Mouse (Mus musculus): ENCODE results near the gene Siglech. TPM values are rescaled to one million over a fixed set of nuclear protein-coding genes. Genes with fewer than 3 reads are reported as not detected.

Siglech gene
- 1.6 TPM in 2 replicates for polyA plus RNA-seq (2014; fragmentation: Nextera tagmentation; extraction: Ambion mirVana)

DNA sequence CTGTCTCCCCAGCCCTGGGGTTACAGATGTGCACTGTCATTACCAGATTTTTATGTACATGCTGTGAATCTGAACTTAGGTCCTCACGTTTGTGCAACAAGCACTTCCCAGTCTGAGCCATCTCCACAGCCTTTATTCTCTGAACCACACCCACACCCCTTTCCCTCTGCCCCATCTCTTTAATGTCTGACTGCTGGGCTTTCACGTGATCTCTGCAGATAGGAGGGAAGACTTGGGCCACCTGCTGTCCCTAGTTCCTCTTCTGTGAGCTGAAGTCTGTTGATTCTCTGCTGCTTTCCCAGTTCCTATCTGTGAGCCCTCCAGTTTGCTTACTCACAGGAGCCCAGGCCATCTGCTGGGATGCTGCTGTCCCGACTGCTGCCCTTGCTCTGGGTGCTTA is at the start of gene Siglech:
Gene Siglech, plus strand, starts transcription at position 253 of the 400 bp plus-strand sequence.
- Histone ChIP-seq H3K27me3 (replicated peaks; ENCODE audit: control insufficient read depth, insufficient read depth, low read length) (no peaks in the 10 kb centered on the region), H3K4me1 (replicated peaks; ENCODE audit: control insufficient read depth, insufficient read depth, low read length) (no peaks in the 10 kb centered on the region), H3K36me3 (ENCODE audit: control insufficient read depth, insufficient read depth, low read length) (no peaks in the 10 kb centered on the region), H3K9me3 (ENCODE audit: control insufficient read depth, low read length) (no peaks in the 10 kb centered on the region), H3K4me3 (ENCODE audit: low read depth, low read length) (no peak within 1 kb of the TSS), H3K4me2 (ENCODE audit: low read length) (no peak within 1 kb of the TSS), H3K27ac (ENCODE audit: low read depth) (no peak within 1 kb of the TSS), H3K9ac (ENCODE audit: low read length) (no peak within 1 kb of the TSS)
- 42% methylated on average over 3 of the region's 3 CpGs for WGBS
- DNase-seq (ENCODE audit: low spot score): no peak
- ATAC-seq (replicated peaks; ENCODE audit: low FRiP score, low TSS enrichment, low read depth): no peak

- no peak overlapping the region for H3K4me3 ChIP-seq (ENCODE audit: low read depth, low read length)
- H3K27ac ChIP-seq (ENCODE audit: low read depth): no peak overlapping the region
- no peak overlapping the region for H3K4me2 ChIP-seq (ENCODE audit: low read length)
- no peaks in the 10 kb centered on the region for H3K4me1 ChIP-seq (replicated peaks; ENCODE audit: control insufficient read depth, insufficient read depth, low read length)
- H3K9me3 ChIP-seq (ENCODE audit: control insufficient read depth, low read length): no peaks in the 10 kb centered on the region
- no peaks in the 10 kb centered on the region for H3K27me3 ChIP-seq (replicated peaks; ENCODE audit: control insufficient read depth, insufficient read depth, low read length)
- ATAC-seq (replicated peaks; ENCODE audit: low FRiP score, low TSS enrichment, low read depth) (no peak), DNase-seq (ENCODE audit: low spot score) (no peak)
- H3K36me3 ChIP-seq (ENCODE audit: control insufficient read depth, insufficient read depth, low read length): no peaks in the 10 kb centered on the region
- no peak overlapping the region for H3K9ac ChIP-seq (ENCODE audit: low read length)
- WGBS: 71% methylated on average over 7 of the region's 7 CpGs
These were observed 45.3 kb upstream of the Siglech start for GRCm38 (mm10) chr7:55722673-55723072.

GRCm38 (mm10) chr7:55728903-55729302 is 39.1 kb upstream of the Siglech start:
- no peaks in the 10 kb centered on the region for H3K36me3 ChIP-seq (ENCODE audit: control insufficient read depth, insufficient read depth, low read length)
- WGBS: 67% methylated on average over 1 of the region's 1 CpGs

GRCm38 (mm10) chr7:55734483-55734882 is 33.5 kb upstream of the Siglech start:
- DNase-seq (ENCODE audit: low spot score): no peak
- H3K27me3 ChIP-seq (replicated peaks; ENCODE audit: control insufficient read depth, insufficient read depth, low read length): no peaks in the 10 kb centered on the region
- H3K27ac ChIP-seq (ENCODE audit: low read depth): no peak overlapping the region
- no peaks in the 10 kb centered on the region for H3K36me3 ChIP-seq (ENCODE audit: control insufficient read depth, insufficient read depth, low read length)
- H3K4me2 ChIP-seq (ENCODE audit: low read length): no peak overlapping the region
- WGBS: 90% methylated on average over 2 of the region's 2 CpGs
- no peak overlapping the region for H3K4me3 ChIP-seq (ENCODE audit: low read depth, low read length)
- ATAC-seq (replicated peaks; ENCODE audit: low FRiP score, low TSS enrichment, low read depth): no peak
- no peaks in the 10 kb centered on the region for H3K9me3 ChIP-seq (ENCODE audit: control insufficient read depth, low read length)
- no peak overlapping the region for H3K9ac ChIP-seq (ENCODE audit: low read length)
- H3K4me1 ChIP-seq (replicated peaks; ENCODE audit: control insufficient read depth, insufficient read depth, low read length): no peaks in the 10 kb centered on the region

More at GRCm38 (mm10) chr7:55728903-55729302, 39.1 kb upstream of the Siglech start:
- H3K4me1 ChIP-seq (replicated peaks; ENCODE audit: control insufficient read depth, insufficient read depth, low read length): no peaks in the 10 kb centered on the region
- H3K9ac ChIP-seq (ENCODE audit: low read length): no peak overlapping the region
- ATAC-seq (replicated peaks; ENCODE audit: low FRiP score, low TSS enrichment, low read depth): no peak
- no peaks in the 10 kb centered on the region for H3K9me3 ChIP-seq (ENCODE audit: control insufficient read depth, low read length)
- no peak overlapping the region for H3K4me3 ChIP-seq (ENCODE audit: low read depth, low read length)
- DNase-seq (ENCODE audit: low spot score): no peak
- H3K27me3 ChIP-seq (replicated peaks; ENCODE audit: control insufficient read depth, insufficient read depth, low read length): no peaks in the 10 kb centered on the region
- no peak overlapping the region for H3K4me2 ChIP-seq (ENCODE audit: low read length)
- no peak overlapping the region for H3K27ac ChIP-seq (ENCODE audit: low read depth)

DNA sequence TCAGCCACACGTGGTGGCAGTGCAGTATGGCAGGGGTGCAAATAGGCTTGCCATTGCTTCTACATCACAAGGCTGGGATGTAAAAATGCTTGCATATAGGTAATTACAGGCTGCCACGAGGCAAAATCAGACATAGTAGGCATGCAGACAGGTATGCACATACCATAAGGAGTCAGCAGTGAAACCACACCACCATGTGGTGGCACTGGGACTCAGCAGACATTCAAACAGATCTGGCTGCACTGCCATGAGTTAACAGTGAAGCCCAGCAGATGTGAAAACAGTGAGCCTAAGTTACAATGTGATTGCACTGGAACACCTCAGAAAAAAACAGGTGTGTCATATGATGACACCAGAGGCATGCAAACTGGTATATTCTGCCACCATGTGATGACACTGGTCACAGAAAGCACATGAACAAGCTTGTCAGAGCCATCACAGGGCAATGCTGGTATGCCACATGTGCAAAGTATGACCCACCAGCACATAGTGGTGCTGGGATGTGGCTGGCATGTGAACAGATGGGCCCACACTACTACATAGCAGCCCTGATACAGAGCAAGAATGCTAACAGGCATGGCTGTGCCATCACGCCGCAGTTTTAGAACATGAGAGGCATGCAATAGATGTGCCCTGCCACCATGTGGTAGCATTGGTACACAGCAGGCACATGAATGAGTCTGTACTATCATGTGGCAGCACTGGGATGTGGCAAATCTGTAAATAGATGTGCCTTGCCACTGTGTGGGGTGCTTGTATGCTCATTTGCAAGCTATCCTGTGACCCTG is 30.7 kb upstream of the Siglech start:
- H3K4me2 ChIP-seq (ENCODE audit: low read length): no peak overlapping the region
- no peak overlapping the region for H3K27ac ChIP-seq (ENCODE audit: low read depth)
- ATAC-seq (replicated peaks; ENCODE audit: low FRiP score, low TSS enrichment, low read depth) (no peak; the same call in 1 of the 2 replicates), DNase-seq (ENCODE audit: low spot score) (no peak)
- H3K27me3 ChIP-seq (replicated peaks; ENCODE audit: control insufficient read depth, insufficient read depth, low read length): no peaks in the 10 kb centered on the region
- no peaks in the 10 kb centered on the region for H3K4me1 ChIP-seq (replicated peaks; ENCODE audit: control insufficient read depth, insufficient read depth, low read length)
- H3K36me3 ChIP-seq (ENCODE audit: control insufficient read depth, insufficient read depth, low read length): no peaks in the 10 kb centered on the region
- H3K4me3 ChIP-seq (ENCODE audit: low read depth, low read length): no peak overlapping the region
- no peak overlapping the region for H3K9ac ChIP-seq (ENCODE audit: low read length)
- no peaks in the 10 kb centered on the region for H3K9me3 ChIP-seq (ENCODE audit: control insufficient read depth, low read length)
- 55% methylated on average over 4 of the region's 4 CpGs for WGBS

- no peaks in the 10 kb centered on the region for H3K9me3 ChIP-seq (ENCODE audit: control insufficient read depth, low read length)
- no peaks in the 10 kb centered on the region for H3K36me3 ChIP-seq (ENCODE audit: control insufficient read depth, insufficient read depth, low read length)
- 83% methylated on average over 3 of the region's 3 CpGs for WGBS
- no peak for DNase-seq (ENCODE audit: low spot score)
- ATAC-seq (replicated peaks; ENCODE audit: low FRiP score, low TSS enrichment, low read depth): no peak
- no peak overlapping the region for H3K9ac ChIP-seq (ENCODE audit: low read length)
- H3K27me3 ChIP-seq (replicated peaks; ENCODE audit: control insufficient read depth, insufficient read depth, low read length): no peaks in the 10 kb centered on the region
- no peak overlapping the region for H3K4me2 ChIP-seq (ENCODE audit: low read length)
- H3K4me1 ChIP-seq (replicated peaks; ENCODE audit: control insufficient read depth, insufficient read depth, low read length): no peaks in the 10 kb centered on the region
- no peak overlapping the region for H3K4me3 ChIP-seq (ENCODE audit: low read depth, low read length)
- no peak overlapping the region for H3K27ac ChIP-seq (ENCODE audit: low read depth)
These were observed 24.2 kb upstream of the Siglech start for GRCm38 (mm10) chr7:55743614-55744267.

DNA sequence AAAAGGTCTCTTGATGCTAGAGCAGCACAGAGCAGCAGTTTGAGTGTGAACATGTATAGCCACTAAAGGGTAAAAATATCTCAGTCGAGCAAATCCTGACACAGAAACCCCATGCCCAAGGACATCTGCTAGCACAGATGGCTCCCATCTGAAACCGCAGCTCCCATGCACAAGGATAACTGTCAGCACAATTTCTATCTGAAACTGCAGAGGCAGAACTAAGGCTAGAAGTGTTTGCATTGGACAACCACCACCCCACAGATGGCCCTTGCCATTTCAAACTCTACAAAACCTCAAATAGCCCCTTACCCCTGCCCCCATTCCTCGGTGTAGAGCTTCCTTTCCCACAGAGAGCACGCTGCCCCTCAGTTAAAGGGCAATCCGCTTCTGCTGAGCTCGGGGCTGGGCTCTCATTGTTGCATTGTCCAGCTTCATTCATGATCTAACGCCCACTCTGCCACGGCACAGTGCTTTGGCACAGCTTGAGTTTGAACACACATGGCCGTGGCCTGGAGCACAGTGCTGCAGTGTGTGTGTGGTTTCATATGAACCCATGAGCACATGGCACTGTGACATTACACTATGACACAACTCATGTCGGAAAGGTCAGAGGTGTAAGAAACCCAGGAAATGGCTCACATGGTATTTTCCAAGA is 23.3 kb upstream of the Siglech start:
- H3K27ac ChIP-seq (ENCODE audit: low read depth): no peak overlapping the region
- H3K4me2 ChIP-seq (ENCODE audit: low read length): no peak overlapping the region
- no peak overlapping the region for H3K9ac ChIP-seq (ENCODE audit: low read length)
- no peaks in the 10 kb centered on the region for H3K36me3 ChIP-seq (ENCODE audit: control insufficient read depth, insufficient read depth, low read length)
- no peaks in the 10 kb centered on the region for H3K9me3 ChIP-seq (ENCODE audit: control insufficient read depth, low read length)
- no peaks in the 10 kb centered on the region for H3K27me3 ChIP-seq (replicated peaks; ENCODE audit: control insufficient read depth, insufficient read depth, low read length)
- no peak overlapping the region for H3K4me3 ChIP-seq (ENCODE audit: low read depth, low read length)
- ATAC-seq (replicated peaks; ENCODE audit: low FRiP score, low TSS enrichment, low read depth): no peak
- no peaks in the 10 kb centered on the region for H3K4me1 ChIP-seq (replicated peaks; ENCODE audit: control insufficient read depth, insufficient read depth, low read length)
- no peak for DNase-seq (ENCODE audit: low spot score)
- 72% methylated on average over 10 of the region's 10 CpGs for WGBS

GRCm38 (mm10) chr7:55750841-55751240 is 17.1 kb upstream of the Siglech start:
- H3K27me3 ChIP-seq (replicated peaks; ENCODE audit: control insufficient read depth, insufficient read depth, low read length): no peaks in the 10 kb centered on the region
- H3K36me3 ChIP-seq (ENCODE audit: control insufficient read depth, insufficient read depth, low read length): no peaks in the 10 kb centered on the region
- H3K9ac ChIP-seq (ENCODE audit: low read length): no peak overlapping the region
- no peak overlapping the region for H3K27ac ChIP-seq (ENCODE audit: low read depth)
- no peaks in the 10 kb centered on the region for H3K9me3 ChIP-seq (ENCODE audit: control insufficient read depth, low read length)
- 61% methylated on average over 3 of the region's 3 CpGs for WGBS
- H3K4me2 ChIP-seq (ENCODE audit: low read length): no peak overlapping the region
- H3K4me3 ChIP-seq (ENCODE audit: low read depth, low read length): no peak overlapping the region
- no peak for DNase-seq (ENCODE audit: low spot score)
- ATAC-seq (replicated peaks; ENCODE audit: low FRiP score, low TSS enrichment, low read depth): no peak
- no peaks in the 10 kb centered on the region for H3K4me1 ChIP-seq (replicated peaks; ENCODE audit: control insufficient read depth, insufficient read depth, low read length)

Measured in intestine, embryonic 14.5 days (tissue).